Comparison of ENCODE assay signal across 18 mouse cellular contexts in genomic region chr12:71615383-71615782, GRCm38 (mm10).
DNase-seq lines count a peak whose midpoint lies in the region; ATAC-seq and TF ChIP-seq lines count a peak whose summit lies in the region.
"Had no signal": no experiment of that assay in that cellular context is flagged by ENCODE, and none has a peak within 500 bp of the region (broad histone marks: within the 10 kb centered on the region; RNA-seq: fewer than 3 reads in every experiment).

No protein-coding gene starts in this region.

- H3K36me3 ChIP-seq in forebrain, embryonic 14.5 days (ENCODE audit: control insufficient read depth, insufficient read depth, low read length): no peaks in the 10 kb centered on the region
- no peaks in the 10 kb centered on the region for H3K36me3 ChIP-seq in forebrain, embryonic 12.5 days (replicated peaks)
- H3K36me3 ChIP-seq in forebrain, embryonic 16.5 days (ENCODE audit: control insufficient read depth, insufficient read depth): no peaks in the 10 kb centered on the region
- no peaks in the 10 kb centered on the region for H3K36me3 ChIP-seq in forebrain, embryonic 11.5 days (ENCODE audit: control insufficient read depth, insufficient read depth, low read length)
- H3K36me3 ChIP-seq: embryonic facial prominence, embryonic 10.5 days; embryonic facial prominence, embryonic 12.5 days had no signal

- 28% methylated on average over 2 of the region's 2 CpGs for WGBS in forebrain, embryonic 14.5 days
- WGBS in forebrain, embryonic 12.5 days: 38% methylated on average over 2 of the region's 2 CpGs
- 28% methylated on average over 2 of the region's 2 CpGs for WGBS in forebrain, embryonic 16.5 days
- WGBS in forebrain, embryonic 11.5 days: 47% methylated on average over 2 of the region's 2 CpGs
- 60% methylated on average over 2 of the region's 2 CpGs for WGBS in lung, adult 2 months

- TF ChIP-seq CTCF in brain, embryonic 14.5 days (IDR thresholded peaks at IDR 0.05; ENCODE audit: borderline replicate concordance, extremely low read depth, insufficient read depth, insufficient read length): no peak
- TF ChIP-seq CTCF in lung, adult 2 months (IDR thresholded peaks at IDR 0.05; ENCODE audit: insufficient read depth, low read length): no peak

- no peak overlapping the region for H3K4me2 ChIP-seq in forebrain, embryonic 14.5 days (ENCODE audit: low read length)
- H3K4me2 ChIP-seq in forebrain, embryonic 12.5 days: no peak overlapping the region
- no peak overlapping the region for H3K4me2 ChIP-seq in forebrain, embryonic 16.5 days (ENCODE audit: low read length)
- H3K4me2 ChIP-seq in forebrain, embryonic 11.5 days (ENCODE audit: low read depth, low read length, severe bottlenecking): no peak overlapping the region
- H3K4me2 ChIP-seq: embryonic facial prominence, embryonic 12.5 days had no signal

- peak; percentile 63 for DNase-seq in forebrain, embryonic 14.5 days (ENCODE audit: low spot score)
- DNase-seq in forebrain, embryonic 11.5 days (ENCODE audit: low spot score): no peak
- peak; percentile 41 for DNase-seq in heart, adult 11 months
- DNase-seq in heart, adult 8-10 months (ENCODE audit: low spot score): no peak
- peak; percentile 77 for DNase-seq in brain, embryonic 14.5 days (ENCODE audit: low read depth)
- DNase-seq in lung, adult 2 months: no peak
- DNase-seq: adrenal gland, adult 2 months; adrenal gland, postnatal 10 days; adrenal gland, postnatal 25 days; cerebellum, adult 11-12 months; cerebellum, adult 2 months; cerebellum, adult 9-10 months; cerebellum, postnatal 10 days; cerebellum, postnatal 25 days had no signal

- no peak overlapping the region for H3K9ac ChIP-seq in forebrain, embryonic 14.5 days (ENCODE audit: low read length)
- H3K9ac ChIP-seq in forebrain, embryonic 12.5 days: no peak overlapping the region
- H3K9ac ChIP-seq in forebrain, embryonic 16.5 days (replicated peaks; ENCODE audit: low read depth, low read length): no peak overlapping the region
- H3K9ac ChIP-seq in forebrain, embryonic 11.5 days (ENCODE audit: low read length): no peak overlapping the region
- H3K9ac ChIP-seq: embryonic facial prominence, embryonic 12.5 days had no signal

- no peaks in the 10 kb centered on the region for H3K27me3 ChIP-seq in forebrain, embryonic 14.5 days (replicated peaks; ENCODE audit: control insufficient read depth, insufficient read depth, low read length)
- no peaks in the 10 kb centered on the region for H3K27me3 ChIP-seq in forebrain, embryonic 12.5 days
- no peaks in the 10 kb centered on the region for H3K27me3 ChIP-seq in forebrain, embryonic 16.5 days (replicated peaks; ENCODE audit: control insufficient read depth, insufficient read depth, low read length)
- H3K27me3 ChIP-seq in forebrain, embryonic 11.5 days (ENCODE audit: control insufficient read depth, insufficient read depth, low read length): no peaks in the 10 kb centered on the region
- H3K27me3 ChIP-seq: embryonic facial prominence, embryonic 12.5 days had no signal

- no peak overlapping the region for H3K27ac ChIP-seq in forebrain, embryonic 14.5 days (ENCODE audit: low read depth, low read length)
- no peak overlapping the region for H3K27ac ChIP-seq in forebrain, embryonic 12.5 days
- H3K27ac ChIP-seq in forebrain, embryonic 16.5 days (ENCODE audit: low read length): no peak overlapping the region
- H3K27ac ChIP-seq in forebrain, embryonic 11.5 days (ENCODE audit: low read depth, low read length): no peak overlapping the region
- H3K27ac ChIP-seq: embryonic facial prominence, embryonic 10.5 days; embryonic facial prominence, embryonic 12.5 days had no signal

- no peaks in the 10 kb centered on the region; the same call in 1 of the 2 replicates for H3K9me3 ChIP-seq in forebrain, embryonic 14.5 days (replicated peaks; ENCODE audit: control insufficient read depth, low read length)
- no peaks in the 10 kb centered on the region for H3K9me3 ChIP-seq in forebrain, embryonic 12.5 days
- H3K9me3 ChIP-seq in forebrain, embryonic 16.5 days (ENCODE audit: control insufficient read depth, low read length): no peaks in the 10 kb centered on the region
- no peaks in the 10 kb centered on the region for H3K9me3 ChIP-seq in forebrain, embryonic 11.5 days (ENCODE audit: control insufficient read depth, low read length)
- H3K9me3 ChIP-seq: embryonic facial prominence, embryonic 10.5 days; embryonic facial prominence, embryonic 12.5 days had no signal

- TF ChIP-seq POLR2A in brain, embryonic 14.5 days (IDR thresholded peaks at IDR 0.05; ENCODE audit: borderline replicate concordance, extremely low read depth, insufficient read depth, insufficient read length, poor library complexity, severe bottlenecking): no peak
- no peak for TF ChIP-seq POLR2A in lung, adult 2 months (IDR thresholded peaks at IDR 0.05; ENCODE audit: borderline replicate concordance, extremely low read depth, low read depth, low read length)

- no peak overlapping the region for H3K4me3 ChIP-seq in forebrain, embryonic 14.5 days (ENCODE audit: low read depth, low read length)
- H3K4me3 ChIP-seq in forebrain, embryonic 12.5 days (replicated peaks): no peak overlapping the region
- H3K4me3 ChIP-seq in forebrain, embryonic 16.5 days (replicated peaks; ENCODE audit: low read length): no peak overlapping the region
- no peak overlapping the region for H3K4me3 ChIP-seq in forebrain, embryonic 11.5 days (ENCODE audit: low read depth, low read length)
- no peak overlapping the region for H3K4me3 ChIP-seq in lung, adult 2 months (replicated peaks; ENCODE audit: extremely low read depth, low read depth, low read length)
- H3K4me3 ChIP-seq: embryonic facial prominence, embryonic 10.5 days; embryonic facial prominence, embryonic 12.5 days had no signal

- ATAC-seq in forebrain, embryonic 14.5 days: peak; percentile 46; the same call in 1 of the 2 replicates
- no peak for ATAC-seq in forebrain, embryonic 12.5 days (ENCODE audit: low FRiP score)
- peak; percentile 54; the same call in 1 of the 2 replicates for ATAC-seq in forebrain, embryonic 16.5 days
- no peak for ATAC-seq in forebrain, embryonic 11.5 days (replicated peaks; ENCODE audit: low FRiP score)

- H3K4me1 ChIP-seq in forebrain, embryonic 14.5 days (ENCODE audit: control insufficient read depth, insufficient read depth, low read length): no peaks in the 10 kb centered on the region
- H3K4me1 ChIP-seq in forebrain, embryonic 12.5 days: peaks cover 7% of the 10 kb centered on the region
- peaks cover 2% of the 10 kb centered on the region; the same call in 1 of the 2 replicates for H3K4me1 ChIP-seq in forebrain, embryonic 16.5 days (replicated peaks; ENCODE audit: control insufficient read depth, insufficient read depth, low read length)
- no peaks in the 10 kb centered on the region for H3K4me1 ChIP-seq in forebrain, embryonic 11.5 days (replicated peaks; ENCODE audit: control insufficient read depth, insufficient read depth, low read length)
- no peaks in the 10 kb centered on the region; the same call in 1 of the 2 replicates for H3K4me1 ChIP-seq in lung, adult 2 months (ENCODE audit: control insufficient read depth, insufficient read depth, low read length)

Comparison
In these comparisons a context has a peak if more than half of its experiments do, and no peak if none do; other contexts are left out.
1. ATAC-seq: peak in forebrain, embryonic 14.5 days (single experiment) and forebrain, embryonic 16.5 days (single experiment); none in forebrain, embryonic 12.5 days (single experiment) and forebrain, embryonic 11.5 days (single experiment).
2. DNase-seq: peak in forebrain, embryonic 14.5 days (single experiment), heart, adult 11 months (single experiment) and brain, embryonic 14.5 days (single experiment); none in forebrain, embryonic 11.5 days (single experiment), heart, adult 8-10 months (single experiment) and lung, adult 2 months (single experiment).